Mouse (Mus musculus): ENCODE measurements at regions not wholly inside any gene's neighbourhood (a gene's known extent, or its start where the extent isn't known, plus 50 kb on each side); places are given as distances from the start of the nearest gene placed in this dataset.

GRCm38 (mm10) chr15:67048148-67048547 lies 547.4 kb upstream of the Lrrc6 start:
- no peak for TF ChIP-seq CTCF (IDR thresholded peaks at IDR 0.05; ENCODE audit: low read depth, low read length)
- TF ChIP-seq POLR2A (IDR thresholded peaks at IDR 0.05; ENCODE audit: borderline replicate concordance, low read depth, low read length): no peak
